Mouse (Mus musculus) ES-Bruce4 (cell line): ENCODE data around the gene Nxph4.

Experiments
- CTCF ChIP-seq: IDR thresholded peaks from one replicate; pipeline ENCODE4 v1.8.1; 2011; ENCODE audit warnings: low read depth, low read length
- POLR2A ChIP-seq: IDR thresholded peaks from one replicate; pipeline ENCODE4 v1.8.1; 2011; ENCODE audit warnings: low read length; ENCODE audit not compliant: insufficient read depth

DNA sequence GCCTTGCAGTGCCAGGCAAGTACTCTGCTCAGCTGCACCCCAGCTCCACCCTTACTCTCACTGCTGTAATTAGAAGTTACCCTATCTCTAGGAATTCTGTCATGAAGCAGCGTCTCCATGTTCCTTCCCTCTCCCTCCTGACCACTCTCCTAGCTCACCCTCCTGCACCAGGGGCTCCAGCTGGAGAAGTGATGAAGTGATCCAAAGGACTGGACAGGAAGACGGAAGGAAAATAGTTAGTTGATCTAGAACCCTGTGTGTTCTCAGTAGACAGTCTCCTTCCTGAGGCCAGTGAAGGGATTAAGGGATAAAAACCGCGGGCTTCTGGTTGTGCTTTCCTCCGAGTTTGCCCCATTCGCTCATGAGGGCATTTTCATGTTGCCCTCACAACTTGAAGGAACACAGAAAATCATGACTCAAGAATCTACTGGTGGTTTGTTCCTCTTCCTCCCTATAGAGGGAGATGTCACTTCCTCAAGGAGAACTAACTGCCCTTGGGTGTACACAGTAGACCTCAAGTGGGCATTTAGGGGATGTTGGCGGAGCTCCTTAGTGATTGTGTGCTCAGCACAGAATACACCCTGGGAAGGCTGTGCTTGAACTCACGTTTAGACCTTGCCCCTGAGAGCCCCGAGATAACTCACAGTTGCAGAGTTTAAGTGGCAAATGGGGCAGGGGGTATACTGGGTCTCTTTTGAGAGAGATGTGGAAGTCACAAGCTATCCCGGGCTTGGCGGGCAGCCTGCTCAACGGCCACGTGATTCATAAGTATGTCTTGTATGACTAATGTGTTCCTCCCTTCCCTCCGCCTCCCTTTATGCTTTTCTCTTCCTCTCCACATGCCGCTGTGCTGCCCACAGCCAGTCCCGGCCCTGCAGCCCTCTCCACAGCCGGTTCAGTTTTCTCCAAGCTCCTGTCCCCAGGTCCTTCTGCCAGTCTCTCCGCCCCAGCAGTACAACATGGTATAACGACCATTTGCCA, 53.2 kb downstream of the Nxph4 start:
- TF ChIP-seq CTCF = no peak
- TF ChIP-seq POLR2A = no peak
